Mouse (Mus musculus) small intestine, adult 2 months (tissue): ENCODE results near the gene Uqcrq. TPM values are rescaled to one million over a fixed set of nuclear protein-coding genes. Genes with fewer than 3 reads are reported as not detected.
A peak's percentile ranks its signal among the peaks of the same experiment; 100 is the strongest.

ENCODE experiments used
- H3K27ac ChIP-seq: fragments of 200-500 bp; 2 replicates; pipeline ENCODE4 v1.5.1; 2012; ENCODE audit warnings: low read depth, low read length, control low read depth, inconsistent platforms; ENCODE audit not compliant: insufficient read depth
- H3K27me3 ChIP-seq: fragments of 200-500 bp; 2 replicates; pipeline ENCODE4 v1.6.1; 2012; ENCODE audit warnings: mild to moderate bottlenecking, moderate library complexity, low read length, inconsistent platforms; ENCODE audit not compliant: control insufficient read depth, insufficient read depth
- H3K36me3 ChIP-seq: fragments of 200-500 bp; 2 replicates; pipeline ENCODE4 v1.6.1; 2012; ENCODE audit warnings: mild to moderate bottlenecking, low read length, control low read depth, inconsistent platforms; ENCODE audit not compliant: control insufficient read depth, insufficient read depth
- H3K4me1 ChIP-seq: fragments of 200-500 bp; 2 replicates; pipeline ENCODE4 v1.6.1; 2012; ENCODE audit warnings: low read length, inconsistent platforms, mixed read lengths; ENCODE audit not compliant: control insufficient read depth, insufficient read depth, insufficient read length
- H3K4me3 ChIP-seq: fragments of 200-500 bp; 2 replicates; pipeline ENCODE4 v1.5.1; 2012; ENCODE audit warnings: low read depth, mild to moderate bottlenecking, control low read depth, inconsistent platforms, low read length, moderate library complexity
- CTCF ChIP-seq: fragments of 200-500 bp; IDR thresholded peaks from 2 replicates; pipeline ENCODE4 v1.5.1; 2012; ENCODE audit warnings: low read depth, mild to moderate bottlenecking, control low read depth, inconsistent platforms, low read length, moderate library complexity, mixed read lengths; ENCODE audit not compliant: insufficient replicate concordance, insufficient read length; ENCODE audit errors: extremely low read depth
- POLR2A ChIP-seq: fragments of 200-500 bp; IDR thresholded peaks from 2 replicates; pipeline ENCODE4 v1.6.1; 2012; ENCODE audit warnings: low read depth, mild to moderate bottlenecking, control low read depth, inconsistent platforms, low read length, moderate library complexity
- WGBS: fragments of 180-500 bp; shearing (Covaris S2); methylation state at CpG from one replicate; pipeline ENCODE4 v1.1.7; 2018; 5-methylcytosine and 5-hydroxymethylcytosine counted together
- polyA plus RNA-seq: library from polyadenylated mRNA; depleted of rRNA; stranded (reverse); fragments of >200 nt; gene quantifications from 2 replicates; pipeline ENCODE4 v1.2.3, GENCODE M21; 2012; rRNA removed

Uqcrq gene
- polyA plus RNA-seq, result 727 and 1,116 TPM in 2 replicates

DNA sequence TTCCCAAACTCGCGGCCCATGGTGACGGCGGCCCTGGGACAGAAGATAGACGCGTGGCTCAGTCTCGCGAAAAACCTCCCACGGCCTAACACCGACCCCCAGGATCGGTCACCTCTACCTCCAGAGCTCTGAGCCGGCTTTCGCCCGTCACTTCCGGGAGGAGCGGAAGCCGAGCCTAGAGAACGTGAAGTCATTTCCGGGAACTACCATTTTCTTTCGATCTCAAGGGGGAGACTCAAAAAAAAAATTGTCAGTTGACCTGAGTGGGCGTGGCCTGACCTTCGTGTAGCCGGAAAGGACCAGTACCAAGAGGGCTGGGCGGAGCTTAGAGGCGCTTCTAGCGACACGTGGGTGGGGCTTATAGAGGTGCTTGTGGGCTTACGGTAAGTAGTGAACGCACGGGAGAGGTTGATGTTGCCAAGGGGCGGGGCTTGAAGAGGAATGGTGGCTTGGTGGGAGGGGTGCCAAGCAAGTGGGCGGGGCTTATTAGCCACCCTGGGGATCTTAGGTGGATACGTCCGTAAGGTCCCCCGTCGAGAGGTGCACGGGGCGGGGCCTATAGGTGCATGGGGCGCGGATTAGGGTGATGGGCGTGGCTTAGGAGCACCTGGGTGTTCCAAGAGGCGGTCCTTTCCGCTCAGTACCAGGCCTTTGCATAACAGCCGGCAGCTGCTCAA, at the start of gene Uqcrq, which contains the start of gene Gdf9:
TSS of gene Uqcrq (minus strand) at position 162 of the 677 bp plus-strand sequence.
TSS of gene Gdf9 (plus strand) at position 354 of the 677 bp plus-strand sequence.
- under 1% methylated on average over 44 of the region's 44 CpGs for WGBS
- H3K27me3 ChIP-seq, result no peaks in the 10 kb centered on the region

DNA sequence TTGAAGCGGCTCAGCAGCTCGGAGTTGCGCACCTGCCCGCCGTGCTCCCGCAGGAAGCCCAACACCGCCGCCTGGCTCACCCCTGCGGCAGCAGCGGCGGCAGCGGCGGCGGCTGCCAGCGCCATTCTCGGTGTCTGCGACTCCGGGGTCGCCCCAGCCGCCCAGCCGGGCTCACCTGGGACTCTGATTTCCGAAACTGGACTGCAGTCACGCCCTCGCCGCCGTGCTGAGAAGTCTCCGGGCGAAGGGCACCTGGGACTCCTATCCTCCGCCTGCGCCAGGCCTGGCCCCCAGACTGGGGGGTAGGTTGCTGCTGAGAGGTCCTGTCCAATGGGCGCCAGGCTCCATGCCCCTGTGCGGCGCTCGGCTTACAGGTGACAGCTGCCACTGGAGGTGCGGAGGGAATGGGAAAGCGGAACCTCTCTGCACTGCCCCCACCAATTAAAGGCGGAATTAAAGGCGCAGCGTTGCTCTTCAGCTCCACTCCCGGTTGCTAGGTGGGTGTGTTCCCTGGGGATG, 49.2 kb upstream of the Uqcrq start, which contains the start of the genes Gm9945 and Sowaha:
TSS of gene Gm9945 (plus strand) at position 384 of the 519 bp plus-strand sequence.
TSS of gene Sowaha (minus strand) at position 492 of the 519 bp plus-strand sequence.
- H3K27me3 ChIP-seq, result no peaks in the 10 kb centered on the region; the same call in 1 of the 2 replicates
- peaks cover 12% of the 10 kb centered on the region for H3K4me1 ChIP-seq
- peak within 1 kb of the TSS; percentile 79 for H3K4me3 ChIP-seq
- no peaks in the 10 kb centered on the region for H3K36me3 ChIP-seq
- peak; percentile 51; the same call in 1 of the 2 replicates for TF ChIP-seq POLR2A
- 0 out of 2 replicates have a peak, but pooled peaks have one; percentile 9 for TF ChIP-seq CTCF
- peak within 1 kb of the TSS; percentile 80 for H3K27ac ChIP-seq
- WGBS, result under 1% methylated on average over 40 of the region's 40 CpGs

More for the DNA sequence above, at the start of gene Uqcrq, which contains the start of gene Gdf9:
- peak; percentile 82 for TF ChIP-seq POLR2A
- TF ChIP-seq CTCF, result no peak
- H3K36me3 ChIP-seq, result peaks cover 12% of the 10 kb centered on the region
- peak within 1 kb of the TSS; percentile 96 for H3K4me3 ChIP-seq
- peaks cover 27% of the 10 kb centered on the region for H3K4me1 ChIP-seq
- H3K27ac ChIP-seq, result peak within 1 kb of the TSS; percentile 100

DNA sequence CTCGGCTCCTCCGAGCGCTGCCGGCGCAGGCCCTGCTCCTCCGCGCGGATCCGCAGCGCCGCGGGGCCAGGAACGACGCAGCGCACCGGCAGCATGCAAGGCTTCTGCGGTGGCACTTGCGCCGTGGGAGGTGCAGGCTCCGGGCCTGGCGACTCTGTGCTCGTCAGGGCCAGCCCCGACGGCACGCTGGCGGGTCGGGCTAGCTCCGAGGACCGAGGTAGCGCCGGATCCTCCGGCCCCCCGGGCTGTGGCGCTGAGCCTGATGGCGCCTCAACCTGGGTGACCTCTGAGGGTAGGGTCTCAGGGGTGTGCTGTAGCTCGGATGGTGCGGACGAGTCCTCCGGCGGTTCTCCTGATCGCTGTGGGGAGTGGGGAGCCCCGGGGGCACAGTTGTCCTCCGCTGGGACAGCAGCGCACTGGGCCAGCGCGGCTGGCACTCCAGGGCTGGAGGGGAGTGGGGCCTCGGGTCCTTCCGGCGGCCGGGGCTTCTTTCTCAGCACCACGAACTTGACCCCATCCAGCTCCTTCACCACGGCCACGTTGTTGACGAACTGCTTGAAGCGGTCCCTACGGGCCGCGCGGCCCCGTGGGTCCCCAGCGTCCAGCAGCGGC, 48.6 kb upstream of the Uqcrq start:
- peaks cover 12% of the 10 kb centered on the region for H3K4me1 ChIP-seq
- TF ChIP-seq POLR2A, result no peak
- TF ChIP-seq CTCF, result no peak
- no peaks in the 10 kb centered on the region for H3K36me3 ChIP-seq
- no peaks in the 10 kb centered on the region; the same call in 1 of the 2 replicates for H3K27me3 ChIP-seq
- peak overlapping the region; percentile 79 for H3K4me3 ChIP-seq
- 1% methylated on average over 62 of the region's 62 CpGs for WGBS
- H3K27ac ChIP-seq, result peak overlapping the region; percentile 80

DNA sequence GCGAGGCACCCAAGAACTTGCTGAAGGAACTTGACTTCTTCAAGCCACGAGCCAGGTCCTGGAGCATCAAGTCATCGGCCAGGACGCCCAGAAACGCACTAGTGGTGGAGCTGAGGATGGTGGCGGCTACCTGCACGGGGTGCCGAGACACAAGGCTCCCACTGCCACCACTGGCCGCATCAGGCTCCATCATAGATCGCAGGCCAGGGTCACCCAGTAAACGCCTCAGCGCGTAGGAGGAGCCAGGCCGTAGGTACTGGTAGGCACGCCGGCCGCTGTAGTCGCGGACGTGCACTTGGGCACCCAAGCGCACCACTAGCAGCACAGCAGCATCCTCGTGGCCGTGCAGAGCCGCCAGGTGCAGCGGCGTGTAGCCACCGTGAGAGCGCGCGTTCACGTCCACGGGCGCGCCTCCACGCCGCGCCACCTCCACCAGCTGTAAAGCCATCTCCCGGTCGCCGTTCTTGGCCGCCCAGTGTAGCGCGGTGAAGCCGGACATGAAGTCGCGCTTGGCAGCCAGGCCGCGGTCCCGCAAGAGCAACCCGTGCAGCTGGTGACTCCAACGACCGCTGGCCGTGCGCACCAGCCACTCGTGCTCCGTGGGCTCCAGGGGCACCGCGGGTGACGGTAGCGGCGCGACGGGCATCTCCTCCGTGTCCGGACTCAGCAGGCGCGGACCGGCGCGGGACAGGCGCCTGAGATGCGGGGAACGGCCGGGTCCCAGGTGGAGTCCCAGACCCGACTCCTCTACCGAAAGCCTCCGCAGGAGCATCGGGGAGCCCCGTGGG, 47.9 kb upstream of the Uqcrq start:
- no peak for TF ChIP-seq CTCF
- TF ChIP-seq POLR2A, result 0 out of 2 replicates have a peak, but pooled peaks have one; percentile 30
- H3K4me1 ChIP-seq, result peaks cover 12% of the 10 kb centered on the region
- no peak overlapping the region for H3K27ac ChIP-seq
- peak overlapping the region; percentile 79 for H3K4me3 ChIP-seq
- no peaks in the 10 kb centered on the region; the same call in 1 of the 2 replicates for H3K27me3 ChIP-seq
- WGBS, result 8% methylated on average over 79 of the region's 79 CpGs
- no peaks in the 10 kb centered on the region for H3K36me3 ChIP-seq

DNA sequence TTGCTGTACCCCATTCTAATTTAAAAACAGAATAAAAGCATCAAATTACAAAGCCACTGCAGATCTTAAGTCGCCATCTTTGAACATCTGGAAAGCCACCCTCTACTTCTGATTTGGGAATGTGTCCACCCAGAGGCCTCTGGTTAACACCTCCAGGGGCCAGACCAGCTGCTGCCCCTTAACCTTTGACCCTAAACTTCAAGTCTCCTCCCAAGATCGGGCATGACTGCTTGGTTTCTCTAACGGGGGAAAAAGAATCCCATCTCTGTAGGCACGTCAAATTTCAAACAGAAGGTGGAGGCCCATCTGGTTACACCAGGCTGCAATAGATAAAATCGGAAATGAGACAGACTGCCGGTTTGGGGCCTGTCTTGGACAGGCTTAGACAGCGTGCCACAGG, 47.2 kb upstream of the Uqcrq start:
- no peaks in the 10 kb centered on the region; the same call in 1 of the 2 replicates for H3K27me3 ChIP-seq
- WGBS, result 77% methylated on average over 7 of the region's 7 CpGs
- H3K4me1 ChIP-seq, result peaks cover 7% of the 10 kb centered on the region
- TF ChIP-seq CTCF (no peak), POLR2A (no peak)
- H3K4me3 ChIP-seq, result peak overlapping the region; percentile 79; the same call in 1 of the 2 replicates
- H3K27ac ChIP-seq, result no peak overlapping the region
- no peaks in the 10 kb centered on the region for H3K36me3 ChIP-seq

DNA sequence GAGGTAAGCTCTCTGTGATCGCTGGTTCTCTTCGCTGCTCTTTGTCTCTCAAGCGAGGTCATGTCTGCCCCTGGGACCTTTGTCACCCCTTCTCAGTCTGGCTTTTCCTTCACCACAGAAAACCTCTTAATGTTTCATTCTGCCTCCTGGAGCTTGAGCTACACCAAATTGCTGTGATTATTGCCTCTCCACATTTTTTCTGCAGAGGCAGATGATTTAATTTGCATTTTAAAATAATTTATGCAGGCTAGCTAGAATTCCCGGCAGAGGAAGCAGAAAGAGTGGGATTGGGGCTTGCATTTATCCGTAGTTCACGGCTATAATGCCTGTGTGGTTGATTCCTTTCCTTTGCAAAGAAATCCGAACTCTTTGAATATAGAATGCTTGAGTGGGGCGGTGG, 45.0 kb upstream of the Uqcrq start:
- WGBS, result 55% methylated on average over 8 of the region's 8 CpGs
- Histone ChIP-seq H3K4me3 (no peak overlapping the region), H3K36me3 (no peaks in the 10 kb centered on the region), H3K27me3 (peaks cover 6% of the 10 kb centered on the region; the same call in 1 of the 2 replicates), H3K27ac (no peak overlapping the region), H3K4me1 (peaks cover 7% of the 10 kb centered on the region)
- TF ChIP-seq CTCF, result no peak
- TF ChIP-seq POLR2A, result no peak

DNA sequence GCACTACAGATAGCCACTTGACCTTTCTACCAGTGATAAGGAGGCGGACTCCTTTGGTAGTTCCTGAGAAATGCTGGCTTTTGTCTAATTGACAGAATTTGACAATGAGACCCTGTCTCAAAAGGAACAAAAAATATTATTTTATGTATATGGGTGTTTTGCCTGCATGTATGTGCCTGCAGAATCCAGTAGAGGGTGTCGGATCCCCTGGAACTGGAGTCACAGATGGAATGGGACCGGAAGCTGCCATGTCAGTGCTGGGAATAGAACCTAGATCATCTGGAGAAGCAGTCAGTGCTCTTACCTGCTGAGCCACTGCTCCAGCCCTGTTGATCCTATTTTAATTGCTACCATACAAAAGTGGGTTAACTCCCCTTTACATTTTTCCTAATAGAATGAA, 42.1 kb upstream of the Uqcrq start:
- Histone ChIP-seq H3K36me3 (no peaks in the 10 kb centered on the region), H3K27me3 (peaks cover 6% of the 10 kb centered on the region; the same call in 1 of the 2 replicates), H3K27ac (no peak overlapping the region), H3K4me3 (no peak overlapping the region), H3K4me1 (no peaks in the 10 kb centered on the region)
- TF ChIP-seq CTCF, result no peak
- TF ChIP-seq POLR2A, result no peak
- WGBS, result 83% methylated on average over 3 of the region's 3 CpGs
